Mouse (Mus musculus): ENCODE results near the gene Trim15.
A peak's percentile ranks its signal among the peaks of the same experiment; 100 is the strongest.

Trim15 gene

DNA sequence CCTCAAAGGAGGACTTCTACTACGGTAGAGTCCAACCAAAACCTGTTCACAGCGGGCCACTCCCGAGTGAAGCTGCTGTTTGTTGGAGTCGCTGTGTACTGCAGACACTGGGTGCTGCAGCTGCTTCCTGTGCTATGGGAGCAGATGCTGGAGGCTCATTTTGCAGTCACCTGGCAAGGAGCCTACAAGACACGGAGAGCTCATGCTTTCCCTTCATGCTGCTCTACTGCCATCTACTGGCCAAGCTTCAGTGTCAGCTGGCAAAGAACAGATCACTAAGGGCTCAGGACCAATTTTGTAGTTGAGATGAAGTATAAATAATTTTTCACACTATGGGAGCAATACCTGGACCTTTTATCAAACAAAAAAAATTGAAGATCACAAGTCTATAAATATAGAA lies 41.0 kb downstream of the Trim15 start:
- DNase-seq (ENCODE audit: low spot score in 2 of 2): peak; percentile 68 to 86

- no peak for DNase-seq (ENCODE audit: low spot score in 2 of 2)
Observed at GRCm38 (mm10) chr17:36825525-36825924, 41.5 kb downstream of the Trim15 start.

DNA sequence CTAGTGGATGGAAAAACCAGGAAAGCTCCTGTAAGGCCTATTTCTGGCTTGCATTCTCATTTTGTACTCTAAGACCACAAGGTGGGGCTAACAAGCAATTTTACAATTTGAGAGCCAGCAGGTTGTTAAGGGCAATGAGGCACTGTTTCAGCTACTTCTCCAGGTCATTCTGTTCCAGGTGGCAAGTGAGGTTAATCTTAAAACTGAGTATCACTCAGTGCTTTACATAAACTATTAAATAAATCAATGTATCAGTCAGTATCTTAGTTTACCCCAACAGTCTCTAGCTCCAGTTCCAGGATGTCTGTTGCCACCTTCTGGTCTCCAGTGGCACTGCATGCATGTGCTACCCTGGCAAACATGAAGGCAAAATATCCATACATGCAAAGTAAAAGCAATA lies 43.0 kb downstream of the Trim15 start:
- DNase-seq (ENCODE audit: low spot score in 2 of 2): no peak

DNA sequence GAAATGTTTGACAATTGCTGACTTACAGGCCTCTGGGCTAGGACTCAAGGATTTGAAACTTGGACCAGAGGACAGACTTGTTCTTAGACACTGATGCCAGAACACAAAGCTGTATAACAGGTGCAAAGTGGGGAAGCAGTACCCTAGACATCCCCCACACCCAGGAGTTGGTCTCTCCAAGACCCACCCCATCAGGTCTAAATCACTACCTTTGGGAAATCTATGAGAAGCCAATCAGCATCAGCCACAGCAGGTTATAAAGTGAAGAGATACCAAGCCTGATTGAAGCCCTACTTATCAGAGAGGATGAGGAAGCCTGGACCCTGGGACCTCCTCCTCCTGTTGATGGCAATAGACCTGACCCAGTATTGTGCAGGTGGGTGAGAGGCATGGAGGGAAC lies 55.1 kb downstream of the Trim15 start, which contains the start of gene H2-M10.6:
Gene H2-M10.6 (plus strand): TSS at position 301 of the 400 bp plus-strand sequence.
- DNase-seq (ENCODE audit: low spot score in 2 of 2): no peak

All from urinary bladder, postnatal 4 days (tissue).